Mouse (Mus musculus) hindbrain, embryonic 15.5 days (tissue): ENCODE measurements at regions not wholly inside any gene's neighbourhood (a gene's known extent, or its start where the extent isn't known, plus 50 kb on each side); places are given as distances from the start of the nearest gene placed in this dataset.

ENCODE experiments used
- ATAC-seq: fragments of 200-750 bp; cut with Nextera tagmentation; 2 replicates; pipeline ENCODE4 v1.8.0; 2017; ENCODE audit warnings: low read depth, moderate number of reproducible peaks, moderate TSS enrichment; ENCODE audit not compliant: low FRiP score
- H3K27ac ChIP-seq: fragments of 300-500 bp; sonication (generic); replicated peaks from 2 replicates; pipeline ENCODE4 v1.5.1; 2015; ENCODE audit warnings: mild to moderate bottlenecking, inconsistent platforms
- H3K27me3 ChIP-seq: fragments of 300-500 bp; sonication (generic); 2 replicates; pipeline ENCODE4 v1.6.1; 2015; ENCODE audit warnings: control low read depth, inconsistent platforms
- H3K36me3 ChIP-seq: fragments of 300-500 bp; sonication (generic); 2 replicates; pipeline ENCODE4 v1.6.1; 2015; ENCODE audit warnings: control low read depth, inconsistent platforms
- H3K4me1 ChIP-seq: fragments of 300-500 bp; sonication (generic); replicated peaks from 2 replicates; pipeline ENCODE4 v1.6.1; 2015; ENCODE audit warnings: control low read depth, inconsistent platforms
- H3K4me2 ChIP-seq: fragments of 300-500 bp; sonication (generic); 2 replicates; pipeline ENCODE4 v1.6.1; 2015; ENCODE audit warnings: moderate library complexity, mild to moderate bottlenecking, inconsistent platforms
- H3K4me3 ChIP-seq: fragments of 300-500 bp; sonication (generic); 2 replicates; pipeline ENCODE4 v1.5.1; 2015; ENCODE audit warnings: mild to moderate bottlenecking, inconsistent platforms
- H3K9ac ChIP-seq: fragments of 300-500 bp; sonication (generic); 2 replicates; pipeline ENCODE4 v1.6.1; 2015; ENCODE audit warnings: inconsistent platforms
- H3K9me3 ChIP-seq: fragments of 300-500 bp; sonication (generic); 2 replicates; pipeline ENCODE4 v1.6.1; 2016; ENCODE audit warnings: control low read depth, inconsistent platforms
- WGBS: fragments of 180-500 bp; shearing (Covaris S2); methylation state at CpG from one replicate; pipeline ENCODE4 v1.1.7; 2015; 5-methylcytosine and 5-hydroxymethylcytosine counted together

GRCm38 (mm10) chr5:101020784-101021183 lies 175.3 kb downstream of the Gpat3 start:
- peak; percentile 83 for ATAC-seq
- H3K27me3 ChIP-seq = peaks cover 33% of the 10 kb centered on the region
- H3K4me1 ChIP-seq = peaks cover 9% of the 10 kb centered on the region
- H3K36me3 ChIP-seq = no peaks in the 10 kb centered on the region
- 9% methylated on average over 11 of the region's 11 CpGs for WGBS
- 0 out of 2 replicates have a peak overlapping the region, but pooled peaks have one; percentile 13 for H3K4me2 ChIP-seq
- no peak overlapping the region for H3K9ac ChIP-seq
- H3K4me3 ChIP-seq = no peak overlapping the region
- H3K9me3 ChIP-seq = no peaks in the 10 kb centered on the region
- H3K27ac ChIP-seq = no peak overlapping the region

- Histone ChIP-seq H3K9me3 (no peaks in the 10 kb centered on the region), H3K4me2 (no peak overlapping the region), H3K27ac (no peak overlapping the region), H3K4me1 (no peaks in the 10 kb centered on the region), H3K36me3 (no peaks in the 10 kb centered on the region), H3K27me3 (peaks cover 6% of the 10 kb centered on the region; the same call in 1 of the 2 replicates), H3K4me3 (no peak overlapping the region), H3K9ac (no peak overlapping the region)
- ATAC-seq = no peak
- 61% methylated on average over 5 of the region's 5 CpGs for WGBS
Measured at GRCm38 (mm10) chr5:101013844-101014243, 168.3 kb downstream of the Gpat3 start.

DNA sequence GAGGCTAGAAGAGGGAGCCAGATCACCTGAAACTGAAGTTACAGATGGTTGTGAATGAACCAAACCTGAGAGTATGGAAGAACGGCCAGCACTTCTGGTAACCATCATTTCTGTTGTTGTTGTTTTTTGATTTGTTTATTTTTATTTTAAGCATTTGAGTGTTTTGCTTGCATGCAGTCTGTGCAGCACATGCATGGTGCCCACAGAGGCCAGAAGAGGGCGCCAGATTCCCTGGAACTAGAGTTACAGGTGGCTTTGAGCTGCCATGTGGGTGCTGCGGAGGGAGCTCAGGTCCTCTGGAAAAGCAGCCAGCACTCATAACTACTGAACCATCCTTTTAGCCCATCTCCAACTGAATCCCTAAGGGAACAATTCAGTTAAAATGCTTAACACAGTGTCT lies 159.7 kb downstream of the Gpat3 start:
- Histone ChIP-seq H3K36me3 (no peaks in the 10 kb centered on the region), H3K4me3 (no peak overlapping the region), H3K27me3 (no peaks in the 10 kb centered on the region), H3K4me2 (no peak overlapping the region), H3K4me1 (no peaks in the 10 kb centered on the region), H3K9ac (no peak overlapping the region), H3K9me3 (no peaks in the 10 kb centered on the region), H3K27ac (no peak overlapping the region)
- no peak for ATAC-seq
- 66% methylated on average over 3 of the region's 3 CpGs for WGBS

GRCm38 (mm10) chr5:101000436-101000835 lies 154.9 kb downstream of the Gpat3 start:
- H3K9me3 ChIP-seq = no peaks in the 10 kb centered on the region
- no peaks in the 10 kb centered on the region for H3K27me3 ChIP-seq
- H3K36me3 ChIP-seq = no peaks in the 10 kb centered on the region
- H3K4me2 ChIP-seq = no peak overlapping the region
- ATAC-seq = no peak
- WGBS = 91% methylated on average over 6 of the region's 6 CpGs
- no peaks in the 10 kb centered on the region for H3K4me1 ChIP-seq
- H3K27ac ChIP-seq = no peak overlapping the region
- H3K9ac ChIP-seq = no peak overlapping the region
- no peak overlapping the region for H3K4me3 ChIP-seq

DNA sequence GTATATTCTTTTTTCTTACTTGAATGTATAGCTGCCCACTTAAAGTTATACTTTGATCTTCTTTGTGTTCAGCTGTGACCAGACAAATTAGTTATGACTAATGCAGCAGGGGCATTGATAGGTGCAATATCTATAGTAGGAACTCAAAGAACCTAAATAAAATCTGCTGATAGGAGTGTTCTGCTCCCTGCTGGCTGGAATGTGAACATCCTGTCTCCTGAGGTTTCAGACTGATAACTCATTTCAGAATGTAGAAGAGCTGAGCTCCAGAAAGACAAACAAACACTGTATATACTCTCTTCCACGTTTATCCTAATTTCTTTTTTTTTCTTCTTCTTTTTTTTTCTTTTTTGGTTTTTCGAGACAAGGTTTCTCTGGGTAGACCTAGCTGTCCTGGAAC lies 146.9 kb downstream of the Gpat3 start:
- no peak overlapping the region for H3K4me3 ChIP-seq
- H3K9ac ChIP-seq = no peak overlapping the region
- no peak overlapping the region for H3K27ac ChIP-seq
- H3K4me1 ChIP-seq = no peaks in the 10 kb centered on the region
- no peaks in the 10 kb centered on the region for H3K36me3 ChIP-seq
- no peak for ATAC-seq
- no peak overlapping the region for H3K4me2 ChIP-seq
- no peaks in the 10 kb centered on the region for H3K9me3 ChIP-seq
- 85% methylated on average over 2 of the region's 2 CpGs for WGBS
- no peaks in the 10 kb centered on the region for H3K27me3 ChIP-seq

- WGBS = 19% methylated on average over 5 of the region's 5 CpGs
- H3K4me1 ChIP-seq = no peaks in the 10 kb centered on the region
- no peak for ATAC-seq
Measured at GRCm38 (mm10) chr5:100991626-100992025, 146.1 kb downstream of the Gpat3 start.

DNA sequence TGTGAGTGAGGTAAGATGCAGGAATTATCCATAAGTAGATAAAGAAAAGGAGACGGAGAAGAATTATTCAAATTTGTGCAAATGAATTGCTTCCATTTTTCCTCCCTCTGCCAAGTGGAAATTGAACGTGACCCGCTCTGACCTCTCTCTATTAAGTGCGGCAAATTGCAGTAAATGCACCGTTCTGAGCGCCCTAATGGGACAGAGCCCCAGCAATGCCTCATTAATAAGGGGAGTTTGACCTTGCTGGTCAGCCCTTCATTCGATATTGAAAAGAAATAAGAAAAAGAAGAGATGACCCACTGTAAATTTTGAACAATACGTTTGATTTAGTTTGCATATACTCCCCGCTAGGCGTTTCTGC lies 137.0 kb downstream of the Gpat3 start:
- H3K9me3 ChIP-seq = no peaks in the 10 kb centered on the region
- no peak overlapping the region for H3K9ac ChIP-seq

More at GRCm38 (mm10) chr5:100991626-100992025, 146.1 kb downstream of the Gpat3 start:
- Histone ChIP-seq H3K27me3 (no peaks in the 10 kb centered on the region), H3K36me3 (no peaks in the 10 kb centered on the region), H3K4me3 (no peak overlapping the region), H3K4me2 (no peak overlapping the region), H3K9me3 (no peaks in the 10 kb centered on the region), H3K27ac (no peak overlapping the region), H3K9ac (no peak overlapping the region)

DNA sequence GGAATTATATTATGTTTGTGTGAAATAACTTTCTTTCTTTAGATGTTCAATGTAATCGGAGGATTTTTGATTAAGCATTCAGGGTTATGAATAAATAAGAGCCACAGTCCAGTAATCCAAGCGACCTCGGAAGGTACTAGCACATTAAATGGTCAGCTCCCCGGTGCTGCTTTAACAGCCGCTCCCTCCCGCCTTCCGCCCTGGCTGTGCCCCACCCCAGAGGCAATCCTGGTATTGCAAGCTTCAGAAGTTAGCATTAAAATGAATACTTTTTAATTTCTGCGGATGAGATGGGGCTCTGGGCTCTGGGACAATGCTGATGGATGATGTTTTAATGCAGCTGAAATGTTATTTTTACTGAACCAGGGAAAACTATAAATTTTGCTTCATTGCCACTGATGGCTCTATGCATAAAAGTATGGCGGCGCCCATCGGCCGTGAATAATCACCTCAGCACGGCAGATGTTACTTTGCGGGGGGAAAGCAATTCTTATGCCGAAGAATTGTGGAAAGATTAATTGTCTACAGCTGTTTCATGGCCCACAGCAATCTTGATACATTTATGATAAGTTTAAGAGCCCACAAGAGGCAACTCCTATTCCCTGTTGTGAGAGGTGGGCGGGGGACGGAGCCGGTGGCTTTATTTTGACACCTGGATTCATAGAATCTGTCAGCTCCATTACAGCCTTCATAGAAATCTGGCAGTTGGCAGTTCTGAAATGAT lies 136.5 kb downstream of the Gpat3 start:
- WGBS = 41% methylated on average over 18 of the region's 18 CpGs
- Histone ChIP-seq H3K4me3 (0 out of 2 replicates have a peak overlapping the region, but pooled peaks have one; percentile 1), H3K9ac (no peak overlapping the region), H3K27ac (0 out of 2 replicates have a peak overlapping the region, but pooled peaks have one; percentile 19), H3K9me3 (no peaks in the 10 kb centered on the region), H3K27me3 (no peaks in the 10 kb centered on the region), H3K36me3 (no peaks in the 10 kb centered on the region), H3K4me2 (peak overlapping the region; percentile 35), H3K4me1 (0 out of 2 replicates have a peak, but pooled peaks cover 4% of the 10 kb centered on the region)
- ATAC-seq = 0 out of 2 replicates have a peak, but pooled peaks have one; percentile 42

More for the DNA sequence above, 137.0 kb downstream of the Gpat3 start:
- Histone ChIP-seq H3K4me2 (peak overlapping the region; percentile 35), H3K4me3 (0 out of 2 replicates have a peak overlapping the region, but pooled peaks have one; percentile 1), H3K4me1 (0 out of 2 replicates have a peak, but pooled peaks cover 4% of the 10 kb centered on the region), H3K27me3 (no peaks in the 10 kb centered on the region), H3K36me3 (no peaks in the 10 kb centered on the region), H3K27ac (no peak overlapping the region)
- no peak for ATAC-seq
- 31% methylated on average over 10 of the region's 10 CpGs for WGBS

- no peaks in the 10 kb centered on the region for H3K36me3 ChIP-seq
- no peak for ATAC-seq
- no peak overlapping the region for H3K4me2 ChIP-seq
- H3K9me3 ChIP-seq = no peaks in the 10 kb centered on the region
- no peaks in the 10 kb centered on the region for H3K4me1 ChIP-seq
- no peak overlapping the region for H3K4me3 ChIP-seq
- H3K9ac ChIP-seq = no peak overlapping the region
- 35% methylated on average over 2 of the region's 2 CpGs for WGBS
- no peak overlapping the region for H3K27ac ChIP-seq
- H3K27me3 ChIP-seq = no peaks in the 10 kb centered on the region
Measured at GRCm38 (mm10) chr5:100976736-100977135, 131.2 kb downstream of the Gpat3 start.

- no peaks in the 10 kb centered on the region for H3K4me1 ChIP-seq
- no peaks in the 10 kb centered on the region for H3K9me3 ChIP-seq
- no peak overlapping the region for H3K27ac ChIP-seq
- no peak overlapping the region for H3K9ac ChIP-seq
- H3K36me3 ChIP-seq = no peaks in the 10 kb centered on the region
- H3K4me3 ChIP-seq = no peak overlapping the region
- 28% methylated on average over 15 of the region's 15 CpGs for WGBS
- no peaks in the 10 kb centered on the region for H3K27me3 ChIP-seq
- ATAC-seq = no peak
- 0 out of 2 replicates have a peak overlapping the region, but pooled peaks have one; percentile 5 for H3K4me2 ChIP-seq
Measured at GRCm38 (mm10) chr5:100951210-100951609, 105.7 kb downstream of the Gpat3 start.
